Mouse (Mus musculus): Measurements from ENCODE around the gene Atf6b.
A peak's percentile ranks its signal among the peaks of the same experiment; 100 is the strongest.

The Atf6b gene

GRCm38 (mm10) chr17:34632261-34632691 is 14.7 kb upstream of the Atf6b start:
- Histone ChIP-seq H3K36me3 (ENCODE audit: control insufficient read depth, insufficient read depth, low read length, poor library complexity, severe bottlenecking) (no peaks in the 10 kb centered on the region), H3K27me3 (ENCODE audit: control insufficient read depth, insufficient read depth, low read length, poor library complexity, severe bottlenecking) (no peaks in the 10 kb centered on the region; the same call in 1 of the 2 replicates)
- peak; percentile 61 for DNase-seq (ENCODE audit: low read depth, low spot score)

DNA sequence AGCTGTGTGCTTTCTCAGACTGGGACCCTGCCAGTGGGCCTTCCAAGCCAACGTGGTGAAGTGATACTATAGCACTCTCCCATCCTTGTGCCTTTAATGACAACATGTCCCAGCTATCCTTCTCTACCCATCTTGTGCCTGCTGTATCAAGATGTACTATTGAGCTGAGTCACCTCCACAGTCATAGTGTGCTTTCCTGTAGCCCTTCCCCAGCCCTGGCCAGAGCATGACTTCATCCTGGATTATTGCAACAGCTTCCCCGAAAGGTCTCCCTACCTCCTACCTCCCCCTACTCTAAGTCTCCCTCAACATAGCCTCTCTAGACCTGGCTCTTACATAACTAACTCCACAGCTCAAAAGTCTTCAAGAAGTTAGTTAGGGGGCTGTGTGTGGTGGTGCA is 11.3 kb upstream of the Atf6b start:
- DNase-seq (ENCODE audit: low read depth, low spot score), result no peak
- Histone ChIP-seq H3K27me3 (ENCODE audit: control insufficient read depth, insufficient read depth, low read length, poor library complexity, severe bottlenecking) (no peaks in the 10 kb centered on the region; the same call in 1 of the 2 replicates), H3K36me3 (ENCODE audit: control insufficient read depth, insufficient read depth, low read length, poor library complexity, severe bottlenecking) (no peaks in the 10 kb centered on the region)

DNA sequence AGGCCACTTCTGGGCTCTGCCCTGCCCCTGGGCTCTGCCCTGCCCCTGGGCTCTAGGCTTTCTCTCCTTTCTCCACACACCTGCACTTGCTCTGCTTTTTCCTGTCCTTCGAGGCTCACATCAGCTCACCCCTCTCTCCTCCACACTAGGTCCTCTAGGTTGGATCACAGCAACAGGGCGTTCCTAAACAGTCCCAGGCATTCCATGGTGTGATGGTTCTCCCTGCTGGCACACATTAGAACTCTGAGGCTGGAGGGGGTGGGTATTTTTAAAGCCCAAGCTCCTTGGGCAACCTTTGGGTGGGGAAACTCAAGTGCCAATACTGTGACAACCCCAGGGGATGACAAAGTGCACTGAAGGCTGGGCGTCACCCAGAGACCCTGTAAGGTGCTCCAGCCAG is 9.5 kb upstream of the Atf6b start:
- H3K27me3 ChIP-seq (ENCODE audit: control insufficient read depth, insufficient read depth, low read length, poor library complexity, severe bottlenecking), result no peaks in the 10 kb centered on the region
- H3K36me3 ChIP-seq (ENCODE audit: control insufficient read depth, insufficient read depth, low read length, poor library complexity, severe bottlenecking), result no peaks in the 10 kb centered on the region
- DNase-seq (ENCODE audit: low read depth, low spot score), result no peak

GRCm38 (mm10) chr17:34639461-34640255 is 7.3 kb upstream of the Atf6b start:
- DNase-seq (ENCODE audit: low read depth, low spot score), result no peak
- Histone ChIP-seq H3K27me3 (ENCODE audit: control insufficient read depth, insufficient read depth, low read length, poor library complexity, severe bottlenecking) (no peaks in the 10 kb centered on the region), H3K36me3 (ENCODE audit: control insufficient read depth, insufficient read depth, low read length, poor library complexity, severe bottlenecking) (no peaks in the 10 kb centered on the region)

DNA sequence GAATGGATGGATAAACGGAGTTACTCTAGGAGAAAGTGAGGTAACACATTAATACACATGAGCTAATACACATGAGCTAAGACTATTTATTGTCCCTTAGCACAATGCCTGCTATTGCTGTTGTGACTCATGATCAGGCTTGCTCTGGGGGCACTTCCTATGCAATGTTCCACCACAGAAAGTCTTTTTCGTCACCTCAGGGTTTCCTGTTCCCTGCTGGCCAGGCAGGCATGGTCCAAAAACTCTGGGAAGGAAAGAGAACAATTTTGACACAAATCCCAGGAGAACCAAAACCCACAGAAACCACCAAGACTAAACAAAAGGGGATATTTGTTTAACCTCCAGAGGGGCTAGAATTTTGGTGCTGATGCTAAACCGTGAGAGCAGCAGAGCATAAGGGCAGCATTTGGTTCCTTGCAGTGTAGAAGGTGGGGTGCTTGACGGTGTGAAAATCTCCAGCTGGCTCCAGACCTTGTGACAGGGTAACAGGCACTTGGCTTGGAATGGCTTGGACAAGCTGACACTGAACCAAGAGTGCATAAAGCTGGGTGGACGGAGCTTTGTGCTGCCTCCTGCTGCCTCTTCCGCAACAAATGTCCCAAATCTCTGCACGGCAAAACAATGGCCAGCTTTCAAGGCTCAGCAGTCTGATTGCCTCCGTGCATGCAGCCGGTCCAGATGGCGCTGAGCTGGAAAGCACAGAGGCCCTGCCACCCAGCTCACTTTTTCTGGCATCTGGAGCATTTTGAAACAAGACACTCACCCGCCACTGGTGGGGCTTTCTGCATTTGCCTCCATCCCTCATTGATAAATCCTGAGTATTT is 6.0 kb upstream of the Atf6b start:
- Histone ChIP-seq H3K27me3 (ENCODE audit: control insufficient read depth, insufficient read depth, low read length, poor library complexity, severe bottlenecking) (no peaks in the 10 kb centered on the region), H3K36me3 (ENCODE audit: control insufficient read depth, insufficient read depth, low read length, poor library complexity, severe bottlenecking) (no peaks in the 10 kb centered on the region)
- DNase-seq (ENCODE audit: low read depth, low spot score), result no peak

- Histone ChIP-seq H3K36me3 (ENCODE audit: control insufficient read depth, insufficient read depth, low read length, poor library complexity, severe bottlenecking) (no peaks in the 10 kb centered on the region), H3K27me3 (ENCODE audit: control insufficient read depth, insufficient read depth, low read length, poor library complexity, severe bottlenecking) (no peaks in the 10 kb centered on the region)
- DNase-seq (ENCODE audit: low read depth, low spot score), result no peak
Measured at GRCm38 (mm10) chr17:34641945-34642344, 5.0 kb upstream of the Atf6b start.

DNA sequence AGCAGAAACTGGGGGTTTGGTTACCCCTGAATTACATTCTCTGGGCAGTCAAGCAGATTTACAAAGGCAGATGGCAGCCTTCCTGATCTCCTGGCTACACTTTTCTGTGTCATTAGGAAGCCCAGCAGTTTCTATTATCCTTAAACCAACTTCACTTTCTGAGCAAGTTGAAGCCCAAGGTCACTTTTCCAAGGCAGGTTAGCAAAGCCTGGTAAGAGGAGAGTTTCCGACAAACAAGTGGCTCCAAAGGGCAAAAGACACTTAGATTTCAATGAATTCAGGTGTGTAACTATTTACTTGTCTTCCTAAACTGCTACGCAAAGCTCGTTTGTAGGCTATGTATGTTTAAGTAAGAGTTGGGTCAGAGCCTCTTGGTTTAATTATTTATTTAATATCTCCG is 3.6 kb upstream of the Atf6b start:
- DNase-seq (ENCODE audit: low read depth, low spot score), result no peak
- no peaks in the 10 kb centered on the region for H3K36me3 ChIP-seq (ENCODE audit: control insufficient read depth, insufficient read depth, low read length, poor library complexity, severe bottlenecking)
- H3K27me3 ChIP-seq (ENCODE audit: control insufficient read depth, insufficient read depth, low read length, poor library complexity, severe bottlenecking), result no peaks in the 10 kb centered on the region

- Histone ChIP-seq H3K36me3 (ENCODE audit: control insufficient read depth, insufficient read depth, low read length, poor library complexity, severe bottlenecking) (no peaks in the 10 kb centered on the region), H3K27me3 (ENCODE audit: control insufficient read depth, insufficient read depth, low read length, poor library complexity, severe bottlenecking) (no peaks in the 10 kb centered on the region)
- DNase-seq (ENCODE audit: low read depth, low spot score), result no peak
Measured at GRCm38 (mm10) chr17:34643944-34644343, 3.0 kb upstream of the Atf6b start.

GRCm38 (mm10) chr17:34644608-34645007 is 2.3 kb upstream of the Atf6b start, which contains the start of gene Fkbpl:
Gene Fkbpl, plus strand, starts transcription at chr17:34644764.
- H3K36me3 ChIP-seq (ENCODE audit: control insufficient read depth, insufficient read depth, low read length, poor library complexity, severe bottlenecking), result no peaks in the 10 kb centered on the region

GRCm38 (mm10) chr17:34645256-34645829 is 1.6 kb upstream of the Atf6b start:
- H3K36me3 ChIP-seq (ENCODE audit: control insufficient read depth, insufficient read depth, low read length, poor library complexity, severe bottlenecking), result no peaks in the 10 kb centered on the region
- H3K27me3 ChIP-seq (ENCODE audit: control insufficient read depth, insufficient read depth, low read length, poor library complexity, severe bottlenecking), result no peaks in the 10 kb centered on the region
- no peak for DNase-seq (ENCODE audit: low read depth, low spot score)

More at GRCm38 (mm10) chr17:34644608-34645007, 2.3 kb upstream of the Atf6b start, which contains the start of gene Fkbpl:
- DNase-seq (ENCODE audit: low read depth, low spot score), result peak; percentile 97
- no peaks in the 10 kb centered on the region for H3K27me3 ChIP-seq (ENCODE audit: control insufficient read depth, insufficient read depth, low read length, poor library complexity, severe bottlenecking)

DNA sequence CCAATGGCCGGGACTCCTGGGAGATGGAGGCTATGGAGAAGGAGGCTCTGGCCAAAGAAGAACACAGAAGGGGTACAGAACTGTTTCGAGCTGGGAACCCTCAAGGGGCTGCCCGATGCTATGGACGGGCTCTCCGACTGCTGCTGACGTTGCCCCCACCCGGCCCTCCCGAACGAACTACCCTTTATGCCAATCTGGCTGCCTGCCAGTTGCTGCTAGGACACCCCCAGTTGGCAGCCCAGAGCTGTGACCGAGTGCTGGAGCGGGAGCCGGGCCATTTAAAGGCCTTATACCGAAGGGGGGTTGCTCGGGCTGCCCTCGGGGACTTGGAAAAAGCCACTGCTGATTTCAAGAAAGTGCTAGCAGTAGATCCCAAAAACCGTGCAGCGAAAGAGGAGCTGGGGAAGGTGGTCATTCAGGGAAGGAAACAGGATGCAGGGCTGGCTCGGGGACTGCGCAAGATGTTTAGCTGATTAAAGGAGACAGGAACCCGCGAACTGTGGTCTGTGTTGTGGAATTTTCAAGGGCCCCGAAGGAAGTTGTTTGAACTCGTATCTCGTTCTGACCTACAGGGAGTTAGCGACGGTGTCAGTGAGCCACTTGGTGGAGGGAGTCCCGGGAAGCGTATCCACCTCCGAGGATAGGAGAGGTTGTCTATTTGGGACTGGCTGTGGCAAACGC is 975 bp upstream of the Atf6b start:
- peaks cover 3% of the 10 kb centered on the region; the same call in 1 of the 2 replicates for H3K36me3 ChIP-seq (ENCODE audit: control insufficient read depth, insufficient read depth, low read length, poor library complexity, severe bottlenecking)
- no peak for DNase-seq (ENCODE audit: low read depth, low spot score)
- no peaks in the 10 kb centered on the region for H3K27me3 ChIP-seq (ENCODE audit: control insufficient read depth, insufficient read depth, low read length, poor library complexity, severe bottlenecking)

GRCm38 (mm10) chr17:34648141-34648890 is 1.4 kb downstream of the Atf6b start:
- Histone ChIP-seq H3K27me3 (ENCODE audit: control insufficient read depth, insufficient read depth, low read length, poor library complexity, severe bottlenecking) (no peaks in the 10 kb centered on the region), H3K36me3 (ENCODE audit: control insufficient read depth, insufficient read depth, low read length, poor library complexity, severe bottlenecking) (peaks cover 7% of the 10 kb centered on the region)
- no peak for DNase-seq (ENCODE audit: low read depth, low spot score)

GRCm38 (mm10) chr17:34649106-34649864 is 2.3 kb downstream of the Atf6b start:
- DNase-seq (ENCODE audit: low read depth, low spot score), result peak; percentile 60
- peaks cover 8% of the 10 kb centered on the region for H3K36me3 ChIP-seq (ENCODE audit: control insufficient read depth, insufficient read depth, low read length, poor library complexity, severe bottlenecking)
- H3K27me3 ChIP-seq (ENCODE audit: control insufficient read depth, insufficient read depth, low read length, poor library complexity, severe bottlenecking), result no peaks in the 10 kb centered on the region
